Mouse (Mus musculus): ENCODE data around the gene Phb2.

DNA sequence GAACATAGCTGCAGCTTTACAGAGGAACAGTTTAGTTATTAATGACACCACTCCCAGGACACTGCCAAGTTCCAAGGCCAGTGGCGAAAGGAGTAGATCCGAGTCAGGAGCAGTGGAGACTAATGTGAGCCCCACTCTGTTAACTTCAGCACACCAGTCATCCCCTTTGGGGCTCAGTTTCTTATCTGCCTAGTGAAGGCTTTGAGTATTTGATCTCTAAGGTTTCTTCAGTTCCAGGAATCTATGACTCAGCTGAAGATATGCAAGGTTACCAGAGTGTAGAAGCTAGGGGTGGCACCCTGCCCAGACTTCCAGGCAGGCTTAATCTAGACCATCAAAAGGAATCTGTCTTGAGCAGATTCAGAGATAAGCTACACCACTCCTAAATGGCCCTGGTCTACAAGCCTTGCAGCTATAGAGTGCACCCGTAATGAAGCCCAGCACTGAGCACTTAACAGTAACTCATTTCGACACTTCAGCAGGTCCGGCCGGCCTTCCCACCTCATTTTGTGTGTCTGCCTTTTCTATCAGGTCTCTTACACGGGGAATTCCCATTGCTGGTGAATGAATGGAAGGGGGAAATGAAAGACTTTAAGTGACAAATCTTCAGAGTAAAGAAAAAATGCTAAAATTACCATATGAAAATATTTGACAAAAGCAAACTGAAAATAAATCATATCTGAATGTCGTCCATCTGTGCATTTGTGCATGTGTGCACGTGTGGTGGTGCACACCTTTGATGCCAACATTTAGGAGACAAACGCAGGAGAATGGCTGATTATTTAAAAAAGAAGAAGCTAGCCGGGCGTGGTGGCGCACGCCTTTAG lies 28.3 kb upstream of the Phb2 start:
- TF ChIP-seq POLR2A (IDR thresholded peaks at IDR 0.05; ENCODE audit: control insufficient read depth, low read depth, low read length) (no peak), CTCF (IDR thresholded peaks at IDR 0.05; ENCODE audit: control insufficient read depth, insufficient read depth, insufficient replicate concordance, low read depth, low read length) (no peak)
